Mouse (Mus musculus) liver, embryonic 14.5 days (tissue): ENCODE measurements at regions not wholly inside any gene's neighbourhood (a gene's known extent, or its start where the extent isn't known, plus 50 kb on each side); places are given as distances from the start of the nearest gene placed in this dataset.

Experiments used
- CTCF ChIP-seq: IDR thresholded peaks from 2 replicates; pipeline ENCODE4 v1.5.1; 2016; ENCODE audit warnings: antibody characterized with exemption, low read depth, control low read depth
- EP300 ChIP-seq: IDR thresholded peaks from 2 replicates; pipeline ENCODE4 v1.6.1; 2016; ENCODE audit warnings: antibody characterized with exemption, low read depth

DNA sequence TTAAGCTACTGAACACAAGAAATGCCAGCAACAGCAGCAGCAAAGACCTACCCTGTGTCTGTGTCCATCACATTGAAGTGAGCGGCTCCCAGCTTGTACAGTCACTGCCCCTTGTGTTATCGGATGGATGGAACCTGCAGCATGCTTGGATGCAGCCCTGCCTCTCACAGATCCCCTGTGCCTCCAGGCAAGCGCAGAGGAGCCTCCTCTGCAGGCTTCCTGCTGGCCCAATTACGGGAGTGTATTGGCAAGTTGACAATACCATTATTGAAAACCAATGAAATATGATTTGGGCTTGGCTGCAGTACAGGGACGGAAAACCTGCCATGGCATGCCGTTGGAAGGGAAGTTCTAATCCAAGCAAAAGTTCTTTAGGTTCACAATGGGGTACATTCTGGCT lies 81.9 kb upstream of the Otos start:
- TF ChIP-seq EP300 (no peak), CTCF (no peak)
